Mouse (Mus musculus) urinary bladder, postnatal 10 days (tissue): ENCODE data around the gene Ap3b2.
"Not testable (repeated sequence)": the region's sequence is repeated elsewhere in the genome, so short reads cannot be mapped to it uniquely, and the experiment has no call there.

ENCODE experiments used
- DNase-seq: peaks from one replicate; pipeline ENCODE4 v3.0.0; 2022; ENCODE audit warnings: low spot score

The Ap3b2 gene

GRCm38 (mm10) chr7:81493331-81494021, at the start of gene Ap3b2:
TSS of gene Ap3b2 (minus strand) at chr7:81493925.
- no peak for DNase-seq

GRCm38 (mm10) chr7:81542934-81543333, 49.2 kb upstream of the Ap3b2 start:
- no peak for DNase-seq

GRCm38 (mm10) chr7:81541924-81542524, 48.3 kb upstream of the Ap3b2 start:
- no peak for DNase-seq

- no peak for DNase-seq
Observed at GRCm38 (mm10) chr7:81540999-81541398, 47.3 kb upstream of the Ap3b2 start.

GRCm38 (mm10) chr7:81539565-81539964, 45.8 kb upstream of the Ap3b2 start:
- no peak for DNase-seq

- DNase-seq, result no peak
Observed at GRCm38 (mm10) chr7:81538070-81538675, 44.4 kb upstream of the Ap3b2 start.

GRCm38 (mm10) chr7:81536478-81536877, 42.8 kb upstream of the Ap3b2 start:
- no peak for DNase-seq

GRCm38 (mm10) chr7:81531462-81531861, 37.7 kb upstream of the Ap3b2 start:
- no peak for DNase-seq

- no peak for DNase-seq
Observed at GRCm38 (mm10) chr7:81528918-81529317, 35.2 kb upstream of the Ap3b2 start.

- DNase-seq, result no peak
Observed at GRCm38 (mm10) chr7:81523663-81524017, 29.9 kb upstream of the Ap3b2 start.

GRCm38 (mm10) chr7:81523008-81523662, 29.4 kb upstream of the Ap3b2 start:
- DNase-seq, result peak; percentile 59

GRCm38 (mm10) chr7:81516154-81517030, 22.7 kb upstream of the Ap3b2 start:
- DNase-seq, result no peak

- no peak for DNase-seq
Observed at GRCm38 (mm10) chr7:81514906-81515590, 21.3 kb upstream of the Ap3b2 start.

GRCm38 (mm10) chr7:81501050-81501449, 7.3 kb upstream of the Ap3b2 start:
- no peak for DNase-seq

GRCm38 (mm10) chr7:81498181-81498580, 4.5 kb upstream of the Ap3b2 start, which contains the start of gene BC048679:
TSS of gene BC048679 (minus strand) at chr7:81498281.
- no peak for DNase-seq

GRCm38 (mm10) chr7:81497171-81497570, 3.4 kb upstream of the Ap3b2 start:
- no peak for DNase-seq

- no peak for DNase-seq
Observed at GRCm38 (mm10) chr7:81492628-81493027, 1.1 kb downstream of the Ap3b2 start.

GRCm38 (mm10) chr7:81489649-81490048, 4.1 kb downstream of the Ap3b2 start:
- DNase-seq, result no peak

- DNase-seq, result no peak
Observed at GRCm38 (mm10) chr7:81480800-81481199, 12.9 kb downstream of the Ap3b2 start.

- no peak for DNase-seq
Observed at GRCm38 (mm10) chr7:81479531-81480090, 14.1 kb downstream of the Ap3b2 start.

- not testable (repeated sequence) for DNase-seq
Observed at GRCm38 (mm10) chr7:81478261-81478660, 15.5 kb downstream of the Ap3b2 start.
